Mouse (Mus musculus) forebrain, embryonic 13.5 days (tissue): Measurements from ENCODE around the gene Pla1a. TPM values are rescaled to one million over a fixed set of nuclear protein-coding genes. Genes with fewer than 3 reads are reported as not detected.

Experiments
- ATAC-seq: fragments of 200-750 bp; cut with Nextera tagmentation; 2 replicates; pipeline ENCODE4 v1.8.0; 2017
- H3K27ac ChIP-seq: fragments of 300-500 bp; sonication (generic); 2 replicates; pipeline ENCODE4 v1.5.1; 2015; ENCODE audit warnings: inconsistent platforms, mild to moderate bottlenecking, moderate library complexity
- H3K27me3 ChIP-seq: fragments of 300-500 bp; sonication (generic); 2 replicates; pipeline ENCODE4 v1.6.1; 2015; ENCODE audit warnings: mild to moderate bottlenecking, inconsistent platforms
- H3K36me3 ChIP-seq: fragments of 300-500 bp; sonication (generic); 2 replicates; pipeline ENCODE4 v1.6.1; 2015; ENCODE audit warnings: mild to moderate bottlenecking, inconsistent platforms; ENCODE audit not compliant: poor library complexity, severe bottlenecking
- H3K4me1 ChIP-seq: fragments of 300-500 bp; sonication (generic); 2 replicates; pipeline ENCODE4 v1.6.1; 2015; ENCODE audit warnings: inconsistent platforms
- H3K4me2 ChIP-seq: fragments of 300-500 bp; sonication (generic); 2 replicates; pipeline ENCODE4 v1.6.1; 2015; ENCODE audit warnings: inconsistent platforms, mild to moderate bottlenecking, moderate library complexity
- H3K4me3 ChIP-seq: fragments of 300-500 bp; sonication (generic); 2 replicates; pipeline ENCODE4 v1.5.1; 2015; ENCODE audit warnings: mild to moderate bottlenecking, inconsistent platforms
- H3K9ac ChIP-seq: fragments of 300-500 bp; sonication (generic); 2 replicates; pipeline ENCODE4 v1.6.1; 2015; ENCODE audit warnings: mild to moderate bottlenecking, inconsistent platforms
- H3K9me3 ChIP-seq: fragments of 300-500 bp; sonication (generic); replicated peaks from 2 replicates; pipeline ENCODE4 v1.6.1; 2016; ENCODE audit warnings: inconsistent platforms
- WGBS: fragments of 180-500 bp; shearing (Covaris S2); methylation state at CpG from one replicate; pipeline ENCODE4 v1.1.7; 2015; 5-methylcytosine and 5-hydroxymethylcytosine counted together
- polyA plus RNA-seq: library from polyadenylated mRNA; unstranded; fragments of >200 nt; fragmentation: Nextera tagmentation; extraction: Ambion mirVana; gene quantifications from 2 replicates; pipeline ENCODE4 v1.2.1, GENCODE M21; 2015

Pla1a gene
- polyA plus RNA-seq, 1 experiment from 2014 or later: 0.45 TPM

DNA sequence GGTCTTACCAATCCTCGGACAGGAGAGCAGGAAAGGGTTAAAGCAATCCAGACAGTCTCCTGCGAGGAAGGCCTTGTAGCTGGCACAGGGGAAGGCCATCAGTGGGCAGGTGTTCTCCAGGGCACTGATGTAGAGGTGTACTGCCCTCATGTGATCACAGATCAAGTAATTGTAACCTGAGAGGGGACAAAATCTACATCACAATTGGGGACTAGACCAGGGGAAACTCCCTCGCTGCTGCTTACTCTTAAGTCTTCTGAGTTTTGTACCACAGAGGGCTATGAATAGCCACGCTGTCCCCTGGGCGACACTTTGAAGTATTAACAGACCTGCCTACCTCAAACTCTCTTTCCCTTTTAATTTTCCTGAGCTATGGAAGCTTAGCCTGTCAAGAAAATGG is 25.4 kb downstream of the Pla1a start:
- no peak overlapping the region for H3K9ac ChIP-seq
- H3K27me3 ChIP-seq: no peaks in the 10 kb centered on the region
- no peaks in the 10 kb centered on the region for H3K4me1 ChIP-seq
- H3K27ac ChIP-seq: no peak overlapping the region
- no peaks in the 10 kb centered on the region for H3K36me3 ChIP-seq
- 38% methylated on average over 5 of the region's 5 CpGs for WGBS
- H3K9me3 ChIP-seq: no peaks in the 10 kb centered on the region
- H3K4me2 ChIP-seq: no peak overlapping the region
- no peak overlapping the region for H3K4me3 ChIP-seq
- ATAC-seq: no peak

DNA sequence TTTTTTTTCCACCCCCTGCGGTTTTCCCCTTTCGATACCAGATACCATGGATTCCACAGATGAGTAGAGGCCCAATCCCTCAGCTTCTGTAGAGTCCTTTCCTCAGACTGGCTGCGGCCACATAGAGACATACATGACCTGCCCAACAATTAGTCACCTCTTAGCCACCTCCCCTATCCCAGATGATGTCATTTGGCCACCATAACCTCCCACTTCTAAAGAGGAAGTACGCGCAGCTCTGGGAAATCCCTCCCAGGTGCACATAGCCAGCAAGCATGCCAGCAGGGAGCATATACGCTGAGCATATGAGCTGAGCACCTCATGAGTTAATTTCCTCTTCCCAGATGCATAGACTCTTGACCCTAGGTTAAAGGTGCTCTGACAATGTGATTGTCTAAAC is 26.2 kb downstream of the Pla1a start:
- 86% methylated on average over 6 of the region's 6 CpGs for WGBS
- no peaks in the 10 kb centered on the region for H3K27me3 ChIP-seq
- H3K4me3 ChIP-seq: no peak overlapping the region
- H3K27ac ChIP-seq: no peak overlapping the region
- no peaks in the 10 kb centered on the region for H3K4me1 ChIP-seq
- no peaks in the 10 kb centered on the region for H3K36me3 ChIP-seq
- H3K4me2 ChIP-seq: no peak overlapping the region
- no peaks in the 10 kb centered on the region for H3K9me3 ChIP-seq
- no peak for ATAC-seq
- no peak overlapping the region for H3K9ac ChIP-seq

GRCm38 (mm10) chr16:38406293-38406692 is 26.7 kb downstream of the Pla1a start:
- 81% methylated on average over 5 of the region's 5 CpGs for WGBS
- no peak overlapping the region for H3K4me3 ChIP-seq
- no peaks in the 10 kb centered on the region for H3K36me3 ChIP-seq
- no peaks in the 10 kb centered on the region for H3K27me3 ChIP-seq
- no peak overlapping the region for H3K4me2 ChIP-seq
- H3K4me1 ChIP-seq: no peaks in the 10 kb centered on the region
- H3K9ac ChIP-seq: no peak overlapping the region
- no peak for ATAC-seq
- no peak overlapping the region for H3K27ac ChIP-seq
- no peaks in the 10 kb centered on the region for H3K9me3 ChIP-seq

GRCm38 (mm10) chr16:38403639-38404038 is 29.3 kb downstream of the Pla1a start:
- ATAC-seq: no peak
- H3K4me2 ChIP-seq: no peak overlapping the region
- WGBS: 91% methylated on average over 7 of the region's 7 CpGs

GRCm38 (mm10) chr16:38401468-38401867 is 31.5 kb downstream of the Pla1a start:
- no peak overlapping the region for H3K4me3 ChIP-seq
- H3K9me3 ChIP-seq: no peaks in the 10 kb centered on the region
- no peaks in the 10 kb centered on the region for H3K27me3 ChIP-seq
- H3K4me2 ChIP-seq: no peak overlapping the region
- ATAC-seq: no peak
- 78% methylated on average over 6 of the region's 6 CpGs for WGBS
- peaks cover 14% of the 10 kb centered on the region for H3K4me1 ChIP-seq
- H3K36me3 ChIP-seq: no peaks in the 10 kb centered on the region
- H3K9ac ChIP-seq: no peak overlapping the region
- no peak overlapping the region for H3K27ac ChIP-seq

More at GRCm38 (mm10) chr16:38403639-38404038, 29.3 kb downstream of the Pla1a start:
- H3K27me3 ChIP-seq: no peaks in the 10 kb centered on the region
- no peaks in the 10 kb centered on the region for H3K9me3 ChIP-seq
- no peak overlapping the region for H3K4me3 ChIP-seq
- no peak overlapping the region for H3K27ac ChIP-seq
- H3K9ac ChIP-seq: no peak overlapping the region
- H3K36me3 ChIP-seq: no peaks in the 10 kb centered on the region
- H3K4me1 ChIP-seq: peaks cover 14% of the 10 kb centered on the region

DNA sequence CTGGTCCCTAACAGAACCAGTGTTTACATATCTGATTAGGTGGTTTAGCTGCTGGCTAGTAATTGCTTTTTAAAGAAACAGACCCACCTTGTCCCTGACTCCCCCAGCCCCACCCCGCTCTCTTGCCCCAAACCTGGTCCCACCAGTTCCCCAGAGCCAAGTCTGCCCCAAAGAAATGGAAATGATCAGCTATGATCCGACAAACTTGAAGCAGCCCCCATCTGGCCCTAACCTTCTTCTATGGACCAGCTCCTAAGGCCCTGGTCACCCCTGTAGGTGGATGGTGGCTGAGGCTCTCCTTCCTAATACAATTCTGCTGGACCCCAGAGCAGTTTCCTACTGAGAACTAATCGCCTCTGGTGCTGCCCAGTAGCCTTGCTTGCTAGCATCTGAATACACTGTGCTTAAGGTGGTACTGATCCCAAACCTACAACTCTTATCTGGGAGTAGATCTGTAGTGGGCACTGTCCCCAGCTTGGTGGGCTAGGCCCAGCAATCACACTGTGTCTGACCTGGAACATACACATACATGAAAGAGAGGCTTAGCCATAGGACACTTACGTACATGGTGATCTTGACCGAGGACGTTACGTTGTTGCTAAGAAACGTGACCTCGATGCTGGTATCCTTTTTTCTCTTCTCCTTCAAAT is 32.5 kb downstream of the Pla1a start:
- H3K4me3 ChIP-seq: peak overlapping the region; percentile 32
- ATAC-seq: peak; percentile 39
- H3K36me3 ChIP-seq: no peaks in the 10 kb centered on the region
- H3K27ac ChIP-seq: peak overlapping the region; percentile 60
- H3K9me3 ChIP-seq: no peaks in the 10 kb centered on the region
- H3K9ac ChIP-seq: peak overlapping the region; percentile 49
- peak overlapping the region; percentile 57 for H3K4me2 ChIP-seq
- no peaks in the 10 kb centered on the region for H3K27me3 ChIP-seq
- peaks cover 14% of the 10 kb centered on the region for H3K4me1 ChIP-seq
- WGBS: 75% methylated on average over 9 of the region's 9 CpGs

DNA sequence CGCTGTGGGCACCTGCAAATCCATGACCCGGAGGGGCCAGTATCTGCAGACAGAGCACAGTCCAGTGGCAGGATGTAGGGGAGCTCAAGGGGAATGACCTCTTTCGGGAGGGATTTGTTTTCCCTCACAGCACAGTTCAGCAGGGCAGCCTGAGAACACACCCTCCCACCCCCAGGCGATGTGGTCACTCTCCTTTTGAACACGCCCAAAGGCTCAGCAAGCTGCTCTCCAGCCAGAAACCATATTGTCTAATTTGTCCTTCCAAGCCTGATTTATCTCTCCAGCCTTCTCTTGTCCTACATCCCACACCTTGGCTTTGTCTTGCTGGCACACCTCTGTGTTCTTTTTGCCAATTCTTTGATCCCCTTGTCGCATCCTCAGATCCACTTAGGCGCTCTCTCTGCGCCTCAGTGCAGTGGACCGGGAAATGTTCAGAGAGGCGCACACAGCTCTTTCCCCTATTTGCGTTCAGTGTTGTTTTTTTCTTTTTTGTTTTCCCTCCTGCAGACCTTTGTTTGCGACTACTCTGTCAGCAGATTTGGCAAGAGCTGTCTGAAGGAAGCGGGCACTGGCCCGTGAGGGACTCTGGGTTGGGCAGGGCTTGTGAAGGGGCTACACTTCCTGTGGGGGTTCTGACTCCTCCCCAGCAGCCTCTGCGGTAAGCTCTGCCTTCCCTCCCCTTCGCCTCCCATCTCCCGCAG is 33.3 kb downstream of the Pla1a start:
- peaks cover 14% of the 10 kb centered on the region for H3K4me1 ChIP-seq
- 8% methylated on average over 17 of the region's 17 CpGs for WGBS
- peak overlapping the region; percentile 60 for H3K27ac ChIP-seq
- H3K9ac ChIP-seq: peak overlapping the region; percentile 49
- ATAC-seq: peak; percentile 96
- H3K36me3 ChIP-seq: no peaks in the 10 kb centered on the region
- no peaks in the 10 kb centered on the region for H3K9me3 ChIP-seq
- peak overlapping the region; percentile 32 for H3K4me3 ChIP-seq
- peak overlapping the region; percentile 57 for H3K4me2 ChIP-seq
- H3K27me3 ChIP-seq: no peaks in the 10 kb centered on the region

- ATAC-seq: no peak
- Histone ChIP-seq H3K4me3 (no peak overlapping the region), H3K4me1 (peaks cover 14% of the 10 kb centered on the region), H3K9me3 (no peaks in the 10 kb centered on the region), H3K27ac (peak overlapping the region; percentile 60), H3K27me3 (no peaks in the 10 kb centered on the region), H3K9ac (0 out of 2 replicates have a peak overlapping the region, but pooled peaks have one; percentile 49), H3K36me3 (no peaks in the 10 kb centered on the region), H3K4me2 (peak overlapping the region; percentile 57)
- WGBS: 75% methylated on average over 3 of the region's 3 CpGs
Measured at GRCm38 (mm10) chr16:38399076-38399475, 33.9 kb downstream of the Pla1a start.

- no peak for ATAC-seq
- H3K4me1 ChIP-seq: peaks cover 14% of the 10 kb centered on the region
- 84% methylated on average over 6 of the region's 6 CpGs for WGBS
- no peak overlapping the region for H3K4me2 ChIP-seq
- no peaks in the 10 kb centered on the region for H3K27me3 ChIP-seq
- no peak overlapping the region for H3K27ac ChIP-seq
- no peaks in the 10 kb centered on the region for H3K36me3 ChIP-seq
- H3K9me3 ChIP-seq: no peaks in the 10 kb centered on the region
- no peak overlapping the region for H3K4me3 ChIP-seq
- no peak overlapping the region for H3K9ac ChIP-seq
Measured at GRCm38 (mm10) chr16:38398266-38398665, 34.7 kb downstream of the Pla1a start.

DNA sequence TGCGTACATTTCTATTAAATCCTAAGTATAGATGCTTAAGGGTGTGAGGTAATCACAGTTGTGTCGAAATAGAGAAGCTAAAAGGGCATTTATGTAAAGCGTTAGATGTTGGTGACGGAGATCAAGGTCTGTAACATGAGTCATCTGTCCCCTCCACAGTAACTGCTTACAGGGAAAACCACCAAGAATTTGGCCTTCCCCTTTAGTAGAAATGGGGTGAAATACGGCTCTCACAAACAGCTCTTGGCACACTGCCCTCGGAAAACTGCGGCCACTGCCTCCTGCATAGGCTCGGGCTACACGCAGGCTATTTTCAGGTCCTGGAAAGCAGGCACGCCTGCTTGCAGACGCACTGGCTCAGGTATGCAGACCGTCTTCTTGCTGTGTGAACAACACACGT is 36.8 kb downstream of the Pla1a start:
- Histone ChIP-seq H3K27ac (no peak overlapping the region), H3K4me1 (peaks cover 14% of the 10 kb centered on the region), H3K9ac (no peak overlapping the region), H3K4me3 (no peak overlapping the region), H3K4me2 (no peak overlapping the region), H3K9me3 (no peaks in the 10 kb centered on the region), H3K36me3 (no peaks in the 10 kb centered on the region), H3K27me3 (no peaks in the 10 kb centered on the region)
- no peak for ATAC-seq
- WGBS: 78% methylated on average over 13 of the region's 13 CpGs

GRCm38 (mm10) chr16:38395060-38395730 is 37.8 kb downstream of the Pla1a start:
- Histone ChIP-seq H3K4me3 (no peak overlapping the region), H3K9ac (no peak overlapping the region), H3K27me3 (no peaks in the 10 kb centered on the region), H3K27ac (no peak overlapping the region), H3K4me1 (peaks cover 12% of the 10 kb centered on the region), H3K4me2 (no peak overlapping the region), H3K9me3 (no peaks in the 10 kb centered on the region), H3K36me3 (no peaks in the 10 kb centered on the region)
- ATAC-seq: no peak
- WGBS: 75% methylated on average over 6 of the region's 6 CpGs

DNA sequence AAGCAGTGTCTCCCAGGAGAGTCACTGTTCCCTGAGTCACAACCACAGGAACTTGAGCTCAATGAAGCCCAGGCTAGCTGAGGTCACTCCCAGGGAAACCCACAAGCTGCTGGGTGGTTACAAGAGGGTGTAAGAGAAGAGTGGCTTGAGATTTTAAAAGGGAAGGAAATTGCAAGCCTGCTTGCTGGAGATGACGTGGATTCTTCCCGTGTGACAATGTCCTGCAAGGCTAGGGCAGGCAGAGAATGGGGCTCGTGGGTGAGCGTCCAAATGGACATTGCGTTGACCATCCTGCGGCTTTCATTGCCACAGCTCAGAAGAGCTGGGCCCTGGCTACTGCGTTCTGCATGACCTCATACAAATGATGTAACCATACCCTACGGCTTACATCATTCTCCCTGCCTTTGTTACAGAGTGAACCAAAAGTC is 38.7 kb downstream of the Pla1a start:
- Histone ChIP-seq H3K4me3 (no peak overlapping the region), H3K4me1 (peaks cover 2% of the 10 kb centered on the region), H3K9ac (no peak overlapping the region), H3K27ac (no peak overlapping the region), H3K36me3 (no peaks in the 10 kb centered on the region), H3K27me3 (no peaks in the 10 kb centered on the region), H3K9me3 (no peaks in the 10 kb centered on the region), H3K4me2 (no peak overlapping the region)
- WGBS: 91% methylated on average over 8 of the region's 8 CpGs
- no peak for ATAC-seq
